Mouse (Mus musculus) heart, embryonic 13.5 days (tissue): Measurements from ENCODE around the gene Kcnq1. TPM values are rescaled to one million over a fixed set of nuclear protein-coding genes. Genes with fewer than 3 reads are reported as not detected.
A peak's percentile ranks its signal among the peaks of the same experiment; 100 is the strongest.

Experiments used
- ATAC-seq: fragments of 200-750 bp; cut with Nextera tagmentation; 2 replicates; pipeline ENCODE4 v1.8.0; 2017; ENCODE audit warnings: moderate TSS enrichment; ENCODE audit not compliant: insufficient number of reproducible peaks, low FRiP score, low TSS enrichment; ENCODE audit errors: extremely low read depth
- H3K27ac ChIP-seq: fragments of 300-500 bp; sonication (generic); replicated peaks from 2 replicates; pipeline ENCODE4 v1.5.1; 2015; ENCODE audit warnings: moderate library complexity, mild to moderate bottlenecking, inconsistent platforms
- H3K27me3 ChIP-seq: fragments of 300-500 bp; sonication (generic); replicated peaks from 2 replicates; pipeline ENCODE4 v1.6.1; 2015; ENCODE audit warnings: mild to moderate bottlenecking, inconsistent platforms
- H3K36me3 ChIP-seq: fragments of 300-500 bp; sonication (generic); 2 replicates; pipeline ENCODE4 v1.6.1; 2015; ENCODE audit warnings: mild to moderate bottlenecking, inconsistent platforms
- H3K4me1 ChIP-seq: fragments of 300-500 bp; sonication (generic); 2 replicates; pipeline ENCODE4 v1.6.1; 2015; ENCODE audit warnings: inconsistent platforms
- H3K4me2 ChIP-seq: fragments of 300-500 bp; sonication (generic); 2 replicates; pipeline ENCODE4 v1.6.1; 2015; ENCODE audit warnings: inconsistent platforms, mild to moderate bottlenecking, moderate library complexity
- H3K4me3 ChIP-seq: fragments of 300-500 bp; sonication (generic); 2 replicates; pipeline ENCODE4 v1.5.1; 2015; ENCODE audit warnings: moderate library complexity, mild to moderate bottlenecking, inconsistent platforms
- H3K9ac ChIP-seq: fragments of 300-500 bp; sonication (generic); 2 replicates; pipeline ENCODE4 v1.6.1; 2015; ENCODE audit warnings: inconsistent platforms, mild to moderate bottlenecking, moderate library complexity
- H3K9me3 ChIP-seq: fragments of 300-500 bp; sonication (generic); 2 replicates; pipeline ENCODE4 v1.6.1; 2016; ENCODE audit warnings: inconsistent platforms
- WGBS: fragments of 180-500 bp; shearing (Covaris S2); methylation state at CpG from one replicate; pipeline ENCODE4 v1.1.7; 2015; ENCODE audit warnings: mixed read lengths; 5-methylcytosine and 5-hydroxymethylcytosine counted together
- polyA plus RNA-seq: library from polyadenylated mRNA; unstranded; fragments of >200 nt; fragmentation: Nextera tagmentation; extraction: Ambion mirVana; gene quantifications from 2 replicates; pipeline ENCODE4 v1.2.1, GENCODE M21; 2015

Gene Kcnq1
- polyA plus RNA-seq, 1 experiment from 2014 or later, result 15.6 TPM

GRCm38 (mm10) chr7:143419585-143420160, 313.5 kb downstream of the Kcnq1 start:
- Histone ChIP-seq H3K4me3 (no peak overlapping the region), H3K9ac (no peak overlapping the region), H3K9me3 (no peaks in the 10 kb centered on the region), H3K4me1 (peaks cover 8% of the 10 kb centered on the region), H3K27me3 (peaks cover 4% of the 10 kb centered on the region; the same call in 1 of the 2 replicates), H3K27ac (no peak overlapping the region), H3K4me2 (no peak overlapping the region), H3K36me3 (no peaks in the 10 kb centered on the region)
- no peak for ATAC-seq
- 78% methylated on average over 4 of the region's 4 CpGs for WGBS

DNA sequence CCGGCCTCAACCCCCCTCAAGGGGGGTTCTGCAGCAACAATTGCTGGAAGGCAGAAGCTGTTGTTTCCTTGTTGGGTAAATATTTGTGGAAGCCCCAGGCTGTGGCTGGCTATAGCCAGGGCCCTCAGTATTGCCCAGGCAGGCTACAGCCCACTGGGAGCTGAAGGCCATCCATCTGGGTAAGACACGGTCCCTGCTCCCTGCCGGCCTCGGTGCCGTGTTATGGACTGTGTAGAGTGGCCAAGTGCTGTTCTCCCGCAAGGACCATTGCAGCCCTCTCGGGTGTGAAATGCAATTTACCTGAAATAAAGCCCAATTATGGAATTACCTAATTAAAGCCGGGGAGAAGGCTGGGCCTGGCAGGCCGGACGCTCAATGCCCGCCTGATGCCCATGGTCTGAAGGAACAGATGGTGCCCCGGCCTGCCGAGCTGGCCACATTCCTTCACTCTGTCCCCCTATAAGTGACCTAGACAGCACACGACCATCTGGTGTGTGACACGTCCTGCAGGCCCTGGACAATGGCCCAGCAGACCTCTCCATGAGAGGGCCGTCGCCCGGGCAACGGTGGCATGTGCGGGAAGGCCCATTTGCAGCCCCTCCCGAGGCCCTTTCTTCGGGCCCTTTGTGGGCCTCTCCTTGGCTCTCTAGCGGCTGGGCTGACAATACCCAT, 322.1 kb downstream of the Kcnq1 start:
- 70% methylated on average over 23 of the region's 23 CpGs for WGBS

DNA sequence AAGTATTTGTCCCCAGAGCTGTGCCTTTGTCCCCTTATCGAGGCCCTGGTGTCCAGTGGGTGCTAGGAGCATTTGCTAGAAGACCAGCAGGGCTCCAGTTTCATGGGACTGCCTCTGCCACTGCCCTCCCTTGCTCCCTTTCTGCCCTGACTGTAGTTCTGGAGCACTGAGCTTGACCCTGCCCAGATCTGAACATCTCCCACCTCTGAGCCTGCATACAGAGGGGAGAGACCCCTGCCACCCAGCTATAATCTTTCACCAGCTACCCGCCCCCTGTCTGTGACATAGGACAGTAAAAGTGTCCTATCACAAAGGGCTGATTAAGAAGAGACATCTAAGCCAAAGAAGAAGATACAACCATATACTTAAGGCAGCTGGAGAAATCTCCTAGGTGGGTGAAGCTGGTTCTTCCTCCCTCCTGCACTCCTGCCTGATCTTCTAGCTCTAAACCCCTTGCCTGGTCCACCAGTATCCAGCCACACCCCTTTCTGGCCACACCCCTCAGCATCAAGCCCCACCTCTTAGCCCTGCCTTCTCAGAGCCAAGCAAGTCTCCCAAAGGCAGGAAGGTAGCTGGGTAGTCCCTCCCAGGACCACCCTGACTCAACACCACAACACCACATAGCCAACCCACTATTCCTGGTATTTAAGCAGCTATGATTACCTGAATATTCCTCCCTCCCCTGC, 322.8 kb downstream of the Kcnq1 start:
- Histone ChIP-seq H3K4me2 (no peak overlapping the region), H3K9me3 (no peaks in the 10 kb centered on the region), H3K4me3 (no peak overlapping the region), H3K36me3 (no peaks in the 10 kb centered on the region), H3K9ac (peak overlapping the region; percentile 33; the same call in 1 of the 2 replicates), H3K27ac (no peak overlapping the region), H3K27me3 (peaks cover 9% of the 10 kb centered on the region; the same call in 1 of the 2 replicates), H3K4me1 (peaks cover 14% of the 10 kb centered on the region)
- WGBS, result 57% methylated on average over 2 of the region's 2 CpGs
- no peak for ATAC-seq

More for the DNA sequence above, 322.1 kb downstream of the Kcnq1 start:
- H3K4me2 ChIP-seq, result no peak overlapping the region
- no peaks in the 10 kb centered on the region for H3K36me3 ChIP-seq
- no peaks in the 10 kb centered on the region for H3K9me3 ChIP-seq
- H3K27me3 ChIP-seq, result peaks cover 8% of the 10 kb centered on the region; the same call in 1 of the 2 replicates
- no peak for ATAC-seq
- no peak overlapping the region for H3K4me3 ChIP-seq
- H3K4me1 ChIP-seq, result peaks cover 14% of the 10 kb centered on the region
- H3K9ac ChIP-seq, result peak overlapping the region; percentile 33; the same call in 1 of the 2 replicates
- H3K27ac ChIP-seq, result no peak overlapping the region

DNA sequence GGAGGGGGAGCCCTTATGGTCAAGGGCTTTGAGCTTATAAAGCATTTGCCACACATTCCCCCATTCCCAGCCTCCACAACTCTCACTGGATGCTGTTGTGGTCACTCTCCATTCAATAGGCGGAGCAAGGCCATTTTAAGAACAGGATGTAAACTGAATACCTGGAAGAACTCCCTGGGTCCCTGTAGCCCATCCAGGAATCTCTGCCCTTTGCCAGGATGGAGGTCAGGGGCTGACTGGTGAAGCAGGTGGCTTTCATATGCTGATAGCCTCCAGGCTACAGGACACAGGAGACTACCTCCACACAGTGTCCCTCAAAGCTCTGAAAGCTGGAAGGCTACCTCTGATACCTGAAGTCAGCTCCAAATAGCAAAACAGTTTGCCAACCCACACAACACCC, 326.5 kb downstream of the Kcnq1 start:
- Histone ChIP-seq H3K9me3 (no peaks in the 10 kb centered on the region), H3K9ac (0 out of 2 replicates have a peak overlapping the region, but pooled peaks have one; percentile 10), H3K27ac (no peak overlapping the region), H3K36me3 (no peaks in the 10 kb centered on the region), H3K27me3 (peaks cover 30% of the 10 kb centered on the region; the same call in 1 of the 2 replicates), H3K4me2 (no peak overlapping the region), H3K4me1 (peaks cover 18% of the 10 kb centered on the region), H3K4me3 (no peak overlapping the region)
- WGBS, result 92% methylated on average over 1 of the region's 1 CpGs
- ATAC-seq, result no peak

GRCm38 (mm10) chr7:143433331-143433730, 327.2 kb downstream of the Kcnq1 start:
- no peak for ATAC-seq
- H3K9ac ChIP-seq, result no peak overlapping the region; the same call in 1 of the 2 replicates

DNA sequence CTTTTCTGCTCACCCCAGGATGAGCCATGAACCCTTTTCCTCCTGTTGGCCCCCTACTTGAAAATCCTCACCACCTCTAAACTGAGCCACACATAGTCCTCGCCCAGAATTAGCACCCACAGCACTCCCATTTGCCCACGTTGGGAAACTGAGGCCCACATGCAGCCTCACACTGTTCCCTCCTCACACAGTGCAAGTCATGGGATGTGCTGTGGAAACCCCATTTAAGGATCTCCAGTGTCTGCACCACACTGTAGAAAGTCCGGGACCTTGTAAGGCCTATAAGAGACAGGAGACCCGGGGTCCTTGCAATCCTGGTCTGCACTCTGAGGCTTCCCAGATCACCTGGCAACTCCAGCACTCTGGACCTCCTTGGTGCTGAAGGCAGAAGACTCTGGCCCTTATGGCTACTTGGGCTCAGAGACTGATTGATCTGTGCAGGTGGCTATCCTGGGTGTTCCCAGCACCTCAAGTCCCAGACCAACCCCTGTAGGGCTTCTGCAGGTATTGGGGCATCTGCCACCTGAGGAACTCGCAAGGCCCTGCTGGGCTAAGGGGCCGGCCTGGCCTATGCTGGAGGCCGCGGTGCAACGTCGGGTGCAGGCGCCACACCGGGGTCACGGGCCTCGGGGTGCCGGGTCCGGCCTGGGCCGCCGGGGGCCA, 331.2 kb downstream of the Kcnq1 start:
- peaks cover 17% of the 10 kb centered on the region for H3K4me1 ChIP-seq

More at GRCm38 (mm10) chr7:143433331-143433730, 327.2 kb downstream of the Kcnq1 start:
- Histone ChIP-seq H3K27ac (no peak overlapping the region), H3K4me2 (no peak overlapping the region), H3K36me3 (no peaks in the 10 kb centered on the region), H3K4me1 (peaks cover 16% of the 10 kb centered on the region), H3K27me3 (peaks cover 30% of the 10 kb centered on the region; the same call in 1 of the 2 replicates), H3K4me3 (no peak overlapping the region), H3K9me3 (no peaks in the 10 kb centered on the region)
- 75% methylated on average over 7 of the region's 7 CpGs for WGBS

GRCm38 (mm10) chr7:143437894-143438581, 331.9 kb downstream of the Kcnq1 start:
- Histone ChIP-seq H3K9me3 (no peaks in the 10 kb centered on the region), H3K36me3 (no peaks in the 10 kb centered on the region), H3K4me3 (peak overlapping the region; percentile 60), H3K27me3 (peaks cover 36% of the 10 kb centered on the region), H3K27ac (0 out of 2 replicates have a peak overlapping the region, but pooled peaks have one; percentile 14), H3K9ac (peak overlapping the region; percentile 88), H3K4me2 (peak overlapping the region; percentile 88), H3K4me1 (peaks cover 17% of the 10 kb centered on the region)
- ATAC-seq, result no peak
- WGBS, result 2% methylated on average over 55 of the region's 63 CpGs

More for the DNA sequence above, 331.2 kb downstream of the Kcnq1 start:
- 20% methylated on average over 18 of the region's 18 CpGs for WGBS
- peak overlapping the region; percentile 88 for H3K4me2 ChIP-seq
- H3K4me3 ChIP-seq, result peak overlapping the region; percentile 60
- H3K9ac ChIP-seq, result peak overlapping the region; percentile 88
- peaks cover 34% of the 10 kb centered on the region; the same call in 1 of the 2 replicates for H3K27me3 ChIP-seq
- 0 out of 2 replicates have a peak overlapping the region, but pooled peaks have one; percentile 14 for H3K27ac ChIP-seq
- H3K36me3 ChIP-seq, result no peaks in the 10 kb centered on the region
- no peaks in the 10 kb centered on the region for H3K9me3 ChIP-seq
- ATAC-seq, result no peak

- H3K27ac ChIP-seq, result no peak overlapping the region
- no peak for ATAC-seq
- H3K9me3 ChIP-seq, result no peaks in the 10 kb centered on the region
- 73% methylated on average over 1 of the region's 1 CpGs for WGBS
- H3K36me3 ChIP-seq, result no peaks in the 10 kb centered on the region
- peaks cover 44% of the 10 kb centered on the region for H3K27me3 ChIP-seq
- peaks cover 17% of the 10 kb centered on the region for H3K4me1 ChIP-seq
- peak overlapping the region; percentile 88; the same call in 1 of the 2 replicates for H3K4me2 ChIP-seq
- no peak overlapping the region; the same call in 1 of the 2 replicates for H3K9ac ChIP-seq
- H3K4me3 ChIP-seq, result no peak overlapping the region
Measured at GRCm38 (mm10) chr7:143438965-143439364, 332.8 kb downstream of the Kcnq1 start.

- Histone ChIP-seq H3K9me3 (no peaks in the 10 kb centered on the region), H3K4me3 (no peak overlapping the region), H3K27ac (no peak overlapping the region), H3K36me3 (no peaks in the 10 kb centered on the region), H3K4me1 (peaks cover 19% of the 10 kb centered on the region), H3K4me2 (peak overlapping the region; percentile 76), H3K9ac (no peak overlapping the region), H3K27me3 (peaks cover 69% of the 10 kb centered on the region)
- 56% methylated on average over 8 of the region's 8 CpGs for WGBS
- no peak for ATAC-seq
Measured at GRCm38 (mm10) chr7:143444580-143444954, 338.4 kb downstream of the Kcnq1 start.

GRCm38 (mm10) chr7:143444955-143445648, 338.9 kb downstream of the Kcnq1 start:
- Histone ChIP-seq H3K36me3 (no peaks in the 10 kb centered on the region), H3K4me3 (peak overlapping the region; percentile 54), H3K4me2 (peak overlapping the region; percentile 76), H3K9me3 (no peaks in the 10 kb centered on the region), H3K27me3 (peaks cover 69% of the 10 kb centered on the region), H3K9ac (peak overlapping the region; percentile 78), H3K27ac (no peak overlapping the region), H3K4me1 (peaks cover 19% of the 10 kb centered on the region)
- no peak for ATAC-seq
- 7% methylated on average over 55 of the region's 55 CpGs for WGBS
